Mouse (Mus musculus) heart, postnatal 0 days (tissue): Measurements from ENCODE around the gene Olfr462. TPM values are rescaled to one million over a fixed set of nuclear protein-coding genes. Genes with fewer than 3 reads are reported as not detected.

Experiments used
- ATAC-seq: fragments of 200-750 bp; cut with Nextera tagmentation; 2 replicates; pipeline ENCODE4 v1.8.0; 2017; ENCODE audit warnings: low read depth, moderate number of reproducible peaks, moderate library complexity; ENCODE audit not compliant: insufficient read depth
- DNase-seq: peaks from one replicate; pipeline ENCODE4 v3.0.0-alpha.2; 2016; ENCODE audit warnings: low spot score
- H3K27ac ChIP-seq: fragments of 300-500 bp; sonication (generic); 2 replicates; pipeline ENCODE4 v1.5.1; 2014; ENCODE audit warnings: low read depth, mild to moderate bottlenecking
- H3K27me3 ChIP-seq: fragments of 300-500 bp; sonication (generic); 2 replicates; pipeline ENCODE4 v1.6.1; 2014; ENCODE audit warnings: low read length, mixed read lengths; ENCODE audit not compliant: control insufficient read depth, insufficient read depth
- H3K36me3 ChIP-seq: fragments of 300-500 bp; sonication (generic); replicated peaks from 2 replicates; pipeline ENCODE4 v1.6.1; 2014; ENCODE audit warnings: low read length, mixed read lengths; ENCODE audit not compliant: control insufficient read depth, insufficient read depth
- H3K4me1 ChIP-seq: fragments of 300-500 bp; sonication (generic); 2 replicates; pipeline ENCODE4 v1.6.1; 2014; ENCODE audit warnings: antibody characterized with exemption; ENCODE audit not compliant: control insufficient read depth, insufficient read depth
- H3K4me2 ChIP-seq: fragments of 300-500 bp; sonication (generic); 2 replicates; pipeline ENCODE4 v1.6.1; 2014; ENCODE audit warnings: low read depth, mild to moderate bottlenecking, low read length, moderate library complexity
- H3K4me3 ChIP-seq: fragments of 300-500 bp; sonication (generic); 2 replicates; pipeline ENCODE4 v1.5.1; 2014; ENCODE audit warnings: low read depth, low read length
- H3K9ac ChIP-seq: fragments of 300-500 bp; sonication (generic); replicated peaks from 2 replicates; pipeline ENCODE4 v1.6.1; 2014; ENCODE audit warnings: low read depth, low read length, mixed read lengths
- H3K9me3 ChIP-seq: fragments of 300-500 bp; sonication (generic); replicated peaks from 2 replicates; pipeline ENCODE4 v1.6.1; 2016; ENCODE audit warnings: low read length; ENCODE audit not compliant: control insufficient read depth
- CTCF ChIP-seq: IDR thresholded peaks from 2 replicates; pipeline ENCODE4 v1.5.1; 2016; ENCODE audit warnings: antibody characterized with exemption, control low read depth, low read depth
- EP300 ChIP-seq: IDR thresholded peaks from 2 replicates; pipeline ENCODE4 v1.6.1; 2016; ENCODE audit warnings: antibody characterized with exemption, low read depth
- WGBS: fragments of 180-500 bp; shearing (Covaris S2); extraction: QIAGEN DNeasy Blood & Tissue Kit; methylation state at CpG from one replicate; pipeline ENCODE4 v1.1.7; 2014; 5-methylcytosine and 5-hydroxymethylcytosine counted together
- polyA plus RNA-seq: library from polyadenylated mRNA; unstranded; fragments of >200 nt; fragmentation: Nextera tagmentation; extraction: Ambion mirVana; gene quantifications from 2 replicates; pipeline ENCODE4 v1.2.1, GENCODE M21; 2015
- total RNA-seq: library from RNA; depleted of rRNA; stranded (reverse); fragments of >200 nt; gene quantifications from 2 replicates; pipeline ENCODE4 v1.2.3, GENCODE M21; 2014; ENCODE audit warnings: low replicate concordance; rRNA removed

The Olfr462 gene
- total and polyA plus RNA-seq, 2 experiments from 2014 or later = not detected

DNA sequence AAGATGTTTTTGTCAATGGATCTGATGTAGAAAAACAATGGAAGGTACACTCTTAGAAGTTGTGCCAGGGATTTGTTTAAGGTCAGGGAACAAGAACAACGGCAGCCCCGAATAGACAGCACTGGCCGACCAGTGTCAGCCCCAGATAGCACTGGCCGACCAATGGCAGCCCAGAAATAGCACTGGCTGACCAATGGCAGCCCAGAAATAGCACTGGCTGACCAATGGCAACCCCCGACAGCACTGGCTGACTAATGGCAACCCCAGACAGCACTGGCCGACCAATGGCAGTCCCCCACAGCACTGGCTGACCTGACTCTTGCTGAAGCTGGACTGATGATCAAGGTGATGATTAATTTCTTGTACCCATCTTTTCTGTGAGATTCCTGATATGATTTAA is 44.2 kb downstream of the Olfr462 start:
- H3K4me2 ChIP-seq = no peak overlapping the region
- 35% methylated on average over 6 of the region's 6 CpGs for WGBS
- H3K27ac ChIP-seq = no peak overlapping the region
- DNase-seq (no peak), ATAC-seq (peak; percentile 75)
- H3K4me1 ChIP-seq = peaks cover 3% of the 10 kb centered on the region; the same call in 1 of the 2 replicates
- TF ChIP-seq CTCF (no peak), EP300 (no peak)
- H3K9ac ChIP-seq = no peak overlapping the region
- no peaks in the 10 kb centered on the region for H3K9me3 ChIP-seq
- H3K4me3 ChIP-seq = no peak overlapping the region
- H3K27me3 ChIP-seq = no peaks in the 10 kb centered on the region
- no peaks in the 10 kb centered on the region for H3K36me3 ChIP-seq

DNA sequence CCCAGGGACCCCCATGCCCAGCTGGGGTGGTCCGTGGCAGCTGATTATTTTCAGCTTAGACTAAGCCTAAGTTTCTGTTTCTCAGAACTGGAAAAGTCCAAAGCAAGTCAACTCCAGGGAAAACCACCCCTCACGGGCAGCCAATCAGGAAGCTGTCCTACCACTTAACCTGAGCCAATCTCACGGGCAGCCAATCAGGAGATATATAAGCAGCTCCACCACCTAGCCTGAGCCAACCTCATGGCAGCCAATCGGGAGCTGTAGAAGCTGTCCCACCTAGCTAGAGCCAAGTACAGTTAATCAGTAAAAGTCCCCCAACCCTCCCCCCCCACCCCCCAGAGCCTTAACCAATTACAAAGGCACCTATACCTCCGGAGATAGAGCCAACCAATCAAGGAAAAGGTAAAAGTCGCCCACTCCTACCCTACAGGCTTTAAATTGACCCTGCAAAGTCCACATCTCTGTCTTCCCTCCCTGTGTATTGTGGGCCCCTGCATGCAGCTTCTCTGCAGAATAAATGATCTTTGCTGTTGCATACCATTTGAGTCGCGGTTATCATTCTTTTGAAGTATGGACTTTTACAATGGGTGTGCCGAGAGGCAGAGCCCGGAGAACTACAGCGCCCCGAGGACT is 45.0 kb downstream of the Olfr462 start:
- DNase-seq = no peak
- H3K4me3 ChIP-seq = no peak overlapping the region
- H3K27me3 ChIP-seq = no peaks in the 10 kb centered on the region
- ATAC-seq = no peak
- TF ChIP-seq CTCF (no peak), EP300 (no peak)
- no peak overlapping the region for H3K9ac ChIP-seq
- H3K4me1 ChIP-seq = no peaks in the 10 kb centered on the region
- H3K36me3 ChIP-seq = no peaks in the 10 kb centered on the region
- H3K9me3 ChIP-seq = no peaks in the 10 kb centered on the region
- H3K27ac ChIP-seq = no peak overlapping the region
- WGBS = 70% methylated on average over 12 of the region's 12 CpGs
- H3K4me2 ChIP-seq = no peak overlapping the region

DNA sequence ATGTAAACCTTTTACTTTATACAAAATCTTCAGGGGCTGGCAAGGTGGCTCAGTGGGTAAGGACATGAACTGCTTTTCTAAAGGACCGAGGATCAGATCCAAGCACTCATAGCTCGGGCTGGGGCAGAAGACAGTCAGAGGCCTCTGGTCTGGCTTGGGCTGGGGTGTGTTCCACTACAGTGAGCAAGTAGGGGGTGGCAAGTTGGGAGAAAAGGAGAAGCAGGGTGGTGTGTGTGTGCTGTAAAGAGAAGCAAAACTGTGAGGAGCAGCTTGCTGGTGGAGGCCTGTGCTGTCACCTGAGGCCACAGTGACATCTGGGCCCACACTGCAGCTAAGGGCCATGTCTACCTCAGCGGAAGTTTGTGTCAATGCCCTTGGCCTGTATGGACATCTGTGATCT is 50.6 kb downstream of the Olfr462 start:
- Histone ChIP-seq H3K4me3 (no peak overlapping the region), H3K9me3 (no peaks in the 10 kb centered on the region), H3K4me1 (peaks cover 12% of the 10 kb centered on the region), H3K36me3 (no peaks in the 10 kb centered on the region), H3K4me2 (no peak overlapping the region), H3K27me3 (no peaks in the 10 kb centered on the region), H3K27ac (no peak overlapping the region), H3K9ac (no peak overlapping the region)
- no peak for ATAC-seq
- DNase-seq = no peak
- 80% methylated on average over 3 of the region's 3 CpGs for WGBS
- TF ChIP-seq EP300 (no peak), CTCF (no peak)

DNA sequence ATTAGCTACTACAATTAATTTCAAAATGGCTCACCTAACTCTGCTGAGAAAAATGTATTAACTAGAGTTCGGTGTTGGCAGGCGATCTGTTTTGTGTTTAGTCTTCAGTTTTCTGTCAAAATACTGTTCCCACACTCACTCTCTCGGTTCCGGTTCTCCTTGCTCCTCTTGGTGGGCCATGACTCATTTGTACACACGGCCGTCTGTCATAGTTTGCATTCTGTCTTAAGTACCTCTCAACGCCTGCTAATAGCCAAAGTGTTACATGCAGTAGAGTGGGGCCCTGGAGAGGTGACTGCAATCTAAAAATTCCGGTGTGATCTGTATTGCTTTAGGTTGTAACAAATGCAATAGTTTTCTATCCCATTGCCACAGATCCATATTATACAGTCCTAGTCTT is 51.4 kb downstream of the Olfr462 start:
- Histone ChIP-seq H3K27me3 (no peaks in the 10 kb centered on the region), H3K9me3 (no peaks in the 10 kb centered on the region), H3K4me2 (no peak overlapping the region), H3K4me3 (no peak overlapping the region), H3K36me3 (no peaks in the 10 kb centered on the region), H3K4me1 (peaks cover 12% of the 10 kb centered on the region), H3K27ac (no peak overlapping the region), H3K9ac (no peak overlapping the region)
- WGBS = 30% methylated on average over 8 of the region's 8 CpGs
- peak; percentile 95 for ATAC-seq
- DNase-seq = peak; percentile 74
- no peak for TF ChIP-seq CTCF

Other genes with a start within 250 kb of the Olfr462 start
- 0.19 and 0.73 TPM in 2 replicates for gene Rnf43, start 229.5 kb downstream of the Olfr462 start, total RNA-seq
- gene Rnf43, start 229.5 kb downstream of the Olfr462 start, polyA plus RNA-seq = 0.25 and 0.48 TPM in 2 replicates
- 50.3 and 73.7 TPM in 2 replicates for gene Supt4a, start 154.7 kb downstream of the Olfr462 start, total RNA-seq
- 101 and 104 TPM in 2 replicates for gene Supt4a, start 154.7 kb downstream of the Olfr462 start, polyA plus RNA-seq
- gene Tspoap1, start 131.7 kb downstream of the Olfr462 start, total RNA-seq = 1.6 TPM in 1 of 2 replicates, not detected in the other
- gene Tspoap1, start 131.7 kb downstream of the Olfr462 start, polyA plus RNA-seq = 0.12 TPM in 1 of 2 replicates, not detected in the other
- 0.46 and 2.6 TPM in 2 replicates for gene Mpo, start 98.7 kb downstream of the Olfr462 start, total RNA-seq
- 0.26 and 0.36 TPM in 2 replicates for gene Mpo, start 98.7 kb downstream of the Olfr462 start, polyA plus RNA-seq
- 0.19 TPM in 1 of 2 replicates, not detected in the other for gene Lpo, start 64.0 kb downstream of the Olfr462 start, total RNA-seq
- gene Lpo, start 64.0 kb downstream of the Olfr462 start, polyA plus RNA-seq = not detected in 2 replicates
- 4.4 and 4.8 TPM in 2 replicates for gene Mks1, start 39.1 kb downstream of the Olfr462 start, total RNA-seq
- gene Mks1, start 39.1 kb downstream of the Olfr462 start, polyA plus RNA-seq = 4.5 and 6.0 TPM in 2 replicates
- not detected in 2 replicates for gene Epx, start 16.7 kb downstream of the Olfr462 start, total RNA-seq
- gene Epx, start 16.7 kb downstream of the Olfr462 start, polyA plus RNA-seq = 0.22 and 0.25 TPM in 2 replicates
- gene Olfr463, start 5.1 kb upstream of the Olfr462 start, total RNA-seq = not detected in 2 replicates
- gene Olfr463, start 5.1 kb upstream of the Olfr462 start, polyA plus RNA-seq = not detected in 2 replicates
- gene Olfr464, start 28.7 kb upstream of the Olfr462 start, total RNA-seq = not detected in 2 replicates
- not detected in 2 replicates for gene Olfr464, start 28.7 kb upstream of the Olfr462 start, polyA plus RNA-seq
- gene Dynll2, start 95.3 kb upstream of the Olfr462 start, total RNA-seq = 18.6 and 20.7 TPM in 2 replicates
- 32.9 and 33.0 TPM in 2 replicates for gene Dynll2, start 95.3 kb upstream of the Olfr462 start, polyA plus RNA-seq
- gene Srsf1, start 155.1 kb upstream of the Olfr462 start, total RNA-seq = 195 and 223 TPM in 2 replicates
- gene Srsf1, start 155.1 kb upstream of the Olfr462 start, polyA plus RNA-seq = 82.2 and 83.5 TPM in 2 replicates
- 31.9 and 35.5 TPM in 2 replicates for gene Vezf1, start 176.0 kb upstream of the Olfr462 start, total RNA-seq
- gene Vezf1, start 176.0 kb upstream of the Olfr462 start, polyA plus RNA-seq = 17.6 and 18.2 TPM in 2 replicates
- 15.1 and 19.2 TPM in 2 replicates for gene Cuedc1, start 205.8 kb upstream of the Olfr462 start, total RNA-seq
- 17.0 and 17.5 TPM in 2 replicates for gene Cuedc1, start 205.8 kb upstream of the Olfr462 start, polyA plus RNA-seq